Mouse (Mus musculus): ENCODE data around the gene Gm28042. TPM values are rescaled to one million over a fixed set of nuclear protein-coding genes. Genes with fewer than 3 reads are reported as not detected.

The Gm28042 gene
- 6.7 and 7.3 TPM in 2 replicates for polyA plus RNA-seq (2016; fragmentation: Nextera tagmentation; extraction: Ambion mirVana)

- Histone ChIP-seq H3K27me3 (no peaks in the 10 kb centered on the region), H3K4me2 (replicated peaks) (peak within 1 kb of the TSS; percentile 58), H3K9me3 (no peaks in the 10 kb centered on the region), H3K36me3 (peaks cover 53% of the 10 kb centered on the region), H3K4me1 (peaks cover 12% of the 10 kb centered on the region), H3K4me3 (peak within 1 kb of the TSS; percentile 86), H3K27ac (replicated peaks) (peak within 1 kb of the TSS; percentile 79), H3K9ac (replicated peaks) (peak within 1 kb of the TSS; percentile 84)
- WGBS: 6% methylated on average over 50 of the region's 50 CpGs
- peak; percentile 87 for ATAC-seq (ENCODE audit: low FRiP score, low read depth)
Measured at GRCm38 (mm10) chr2:120026984-120027949, at the start of gene Gm28042, which contains the start of gene Jmjd7. TSS of gene Gm28042 (plus strand) at chr2:120027493. TSS of gene Jmjd7 (plus strand) at chr2:120027483.

DNA sequence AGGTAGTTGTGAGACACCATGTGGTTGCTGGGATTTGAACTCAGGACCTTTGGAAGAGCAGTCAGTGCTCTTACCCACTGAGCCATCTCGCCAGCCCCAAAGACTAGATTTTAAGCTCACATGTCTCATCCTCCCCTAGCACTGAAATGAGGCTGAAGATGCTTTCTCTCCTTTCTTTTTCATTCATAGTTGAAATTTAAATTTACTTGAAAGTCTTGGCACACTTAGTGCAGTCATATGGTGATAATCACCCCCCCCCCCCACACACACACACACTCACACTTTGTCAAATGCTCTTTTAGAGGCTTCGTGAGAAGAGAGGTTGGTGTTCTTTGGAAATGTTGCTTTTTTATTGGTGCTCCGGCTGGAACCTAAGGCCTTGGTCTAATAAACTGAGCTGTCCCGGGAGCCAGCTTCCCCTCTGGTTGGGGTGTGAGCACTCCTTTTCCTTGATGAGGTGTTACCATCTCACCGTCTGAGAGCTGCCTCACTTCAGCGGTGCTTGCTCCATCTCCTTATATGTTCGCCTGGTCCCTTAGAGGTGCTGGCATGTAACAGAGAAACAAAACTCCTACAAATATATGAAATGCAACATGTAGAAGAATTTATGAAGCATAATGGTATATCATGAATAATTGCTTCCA lies 46.8 kb upstream of the Gm28042 start:
- H3K27me3 ChIP-seq: no peaks in the 10 kb centered on the region
- H3K9me3 ChIP-seq: no peaks in the 10 kb centered on the region
- H3K27ac ChIP-seq (replicated peaks): no peak overlapping the region
- peaks cover 11% of the 10 kb centered on the region; the same call in 1 of the 2 replicates for H3K4me1 ChIP-seq
- 87% methylated on average over 7 of the region's 7 CpGs for WGBS
- H3K4me2 ChIP-seq (replicated peaks): no peak overlapping the region
- peaks cover 8% of the 10 kb centered on the region; the same call in 1 of the 2 replicates for H3K36me3 ChIP-seq
- no peak overlapping the region for H3K9ac ChIP-seq (replicated peaks)
- H3K4me3 ChIP-seq: no peak overlapping the region
- ATAC-seq (ENCODE audit: low FRiP score, low read depth): no peak

DNA sequence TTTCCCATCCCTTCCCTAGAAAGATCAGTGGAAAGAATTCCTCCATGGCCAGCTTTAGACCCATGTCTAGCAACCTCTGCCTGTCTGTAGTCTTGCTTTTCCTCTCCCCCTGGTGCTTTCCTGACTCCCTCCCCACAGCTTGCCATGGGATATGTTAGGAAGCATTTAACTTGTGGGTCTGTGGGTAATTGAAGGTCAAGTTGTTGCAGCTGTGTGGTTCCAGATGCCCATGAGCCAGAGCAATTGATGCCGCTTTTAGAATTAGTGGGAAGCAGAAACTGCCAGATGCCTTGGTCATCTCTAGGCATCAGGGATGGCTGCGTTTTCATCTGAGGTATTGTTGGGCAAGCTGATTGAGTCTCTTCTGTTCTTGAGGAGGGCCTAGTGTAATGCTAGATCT lies 45.7 kb upstream of the Gm28042 start:
- 81% methylated on average over 2 of the region's 2 CpGs for WGBS
- Histone ChIP-seq H3K4me1 (peaks cover 15% of the 10 kb centered on the region; the same call in 1 of the 2 replicates), H3K4me2 (replicated peaks) (no peak overlapping the region)

GRCm38 (mm10) chr2:119985871-119986270 lies 41.4 kb upstream of the Gm28042 start:
- no peak overlapping the region for H3K4me3 ChIP-seq
- H3K9ac ChIP-seq (replicated peaks): no peak overlapping the region
- H3K9me3 ChIP-seq: no peaks in the 10 kb centered on the region
- peaks cover 8% of the 10 kb centered on the region; the same call in 1 of the 2 replicates for H3K36me3 ChIP-seq
- no peak for ATAC-seq (ENCODE audit: low FRiP score, low read depth)
- no peaks in the 10 kb centered on the region for H3K27me3 ChIP-seq
- no peak overlapping the region for H3K4me2 ChIP-seq (replicated peaks)
- H3K27ac ChIP-seq (replicated peaks): no peak overlapping the region
- 78% methylated on average over 8 of the region's 8 CpGs for WGBS
- H3K4me1 ChIP-seq: peaks cover 4% of the 10 kb centered on the region; the same call in 1 of the 2 replicates

More for the DNA sequence above, 45.7 kb upstream of the Gm28042 start:
- Histone ChIP-seq H3K27ac (replicated peaks) (no peak overlapping the region), H3K36me3 (peaks cover 8% of the 10 kb centered on the region; the same call in 1 of the 2 replicates), H3K27me3 (no peaks in the 10 kb centered on the region), H3K9me3 (no peaks in the 10 kb centered on the region), H3K9ac (replicated peaks) (no peak overlapping the region), H3K4me3 (no peak overlapping the region)
- ATAC-seq (ENCODE audit: low FRiP score, low read depth): no peak

- Histone ChIP-seq H3K4me1 (peaks cover 4% of the 10 kb centered on the region; the same call in 1 of the 2 replicates), H3K4me2 (replicated peaks) (no peak overlapping the region), H3K9me3 (no peaks in the 10 kb centered on the region), H3K27me3 (no peaks in the 10 kb centered on the region), H3K9ac (replicated peaks) (no peak overlapping the region), H3K4me3 (no peak overlapping the region), H3K27ac (replicated peaks) (no peak overlapping the region), H3K36me3 (peaks cover 8% of the 10 kb centered on the region; the same call in 1 of the 2 replicates)
- WGBS: 62% methylated on average over 6 of the region's 6 CpGs
- no peak for ATAC-seq (ENCODE audit: low FRiP score, low read depth)
Measured at GRCm38 (mm10) chr2:119986369-119986768, 40.9 kb upstream of the Gm28042 start.

DNA sequence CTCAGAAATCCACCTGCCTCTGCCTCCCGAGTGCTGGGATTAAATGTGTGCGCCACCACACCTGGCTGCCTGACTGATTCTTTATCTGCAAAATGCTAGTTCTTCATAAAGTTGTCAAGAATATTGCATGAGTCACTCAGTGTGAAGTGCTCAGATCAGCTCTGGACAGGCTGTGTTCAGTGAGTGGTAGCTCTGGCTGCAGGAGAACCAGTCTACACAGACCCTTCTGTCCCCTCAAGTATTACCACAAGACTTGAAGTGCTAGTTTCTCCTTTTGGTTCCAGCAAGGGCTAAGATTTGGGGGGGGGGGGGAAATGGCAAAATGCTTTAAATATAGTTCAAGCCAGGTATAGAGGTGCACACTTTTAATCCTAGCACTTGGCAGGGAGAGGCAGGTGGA lies 39.9 kb upstream of the Gm28042 start:
- no peak overlapping the region for H3K4me3 ChIP-seq
- peaks cover 4% of the 10 kb centered on the region; the same call in 1 of the 2 replicates for H3K4me1 ChIP-seq
- no peak overlapping the region for H3K9ac ChIP-seq (replicated peaks)
- H3K27ac ChIP-seq (replicated peaks): no peak overlapping the region
- ATAC-seq (ENCODE audit: low FRiP score, low read depth): no peak
- WGBS: 98% methylated on average over 2 of the region's 2 CpGs
- H3K36me3 ChIP-seq: peaks cover 4% of the 10 kb centered on the region; the same call in 1 of the 2 replicates
- H3K9me3 ChIP-seq: no peaks in the 10 kb centered on the region
- H3K27me3 ChIP-seq: no peaks in the 10 kb centered on the region
- H3K4me2 ChIP-seq (replicated peaks): no peak overlapping the region

DNA sequence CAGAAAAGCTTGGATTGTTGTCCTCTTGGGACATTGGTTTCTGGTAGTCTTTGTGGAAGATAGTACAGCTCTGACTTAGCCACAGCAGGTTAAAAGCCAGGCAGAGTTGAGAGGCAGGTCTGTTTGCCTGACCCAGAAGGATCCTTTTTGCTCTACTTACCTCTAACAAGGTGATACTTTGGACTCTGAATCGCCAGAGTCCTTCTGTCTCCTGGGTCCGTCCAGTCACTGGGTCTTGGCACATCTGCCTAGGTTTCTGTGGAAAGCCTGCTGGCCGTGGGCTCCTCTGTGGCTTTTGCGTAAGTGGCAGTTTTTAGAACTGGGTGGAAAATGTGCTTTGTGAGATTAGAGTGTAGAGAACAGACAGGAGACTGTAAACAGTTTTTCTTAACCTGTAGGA lies 38.3 kb upstream of the Gm28042 start:
- Histone ChIP-seq H3K9ac (replicated peaks) (no peak overlapping the region), H3K4me2 (replicated peaks) (no peak overlapping the region), H3K9me3 (no peaks in the 10 kb centered on the region), H3K4me3 (no peak overlapping the region), H3K27ac (replicated peaks) (no peak overlapping the region), H3K36me3 (no peaks in the 10 kb centered on the region), H3K4me1 (peaks cover 4% of the 10 kb centered on the region; the same call in 1 of the 2 replicates), H3K27me3 (no peaks in the 10 kb centered on the region)
- WGBS: 89% methylated on average over 4 of the region's 4 CpGs
- no peak for ATAC-seq (ENCODE audit: low FRiP score, low read depth)

- no peak overlapping the region for H3K9ac ChIP-seq (replicated peaks)
- 90% methylated on average over 6 of the region's 6 CpGs for WGBS
- ATAC-seq (ENCODE audit: low FRiP score, low read depth): no peak
- no peak overlapping the region for H3K27ac ChIP-seq (replicated peaks)
- no peak overlapping the region for H3K4me3 ChIP-seq
- no peak overlapping the region for H3K4me2 ChIP-seq (replicated peaks)
- peaks cover 4% of the 10 kb centered on the region; the same call in 1 of the 2 replicates for H3K4me1 ChIP-seq
- no peaks in the 10 kb centered on the region for H3K36me3 ChIP-seq
- H3K9me3 ChIP-seq: no peaks in the 10 kb centered on the region
- H3K27me3 ChIP-seq: no peaks in the 10 kb centered on the region
Measured at GRCm38 (mm10) chr2:119990881-119991280, 36.4 kb upstream of the Gm28042 start.

- Histone ChIP-seq H3K4me1 (no peaks in the 10 kb centered on the region), H3K9me3 (no peaks in the 10 kb centered on the region), H3K27ac (replicated peaks) (no peak overlapping the region), H3K4me2 (replicated peaks) (no peak overlapping the region), H3K4me3 (no peak overlapping the region), H3K36me3 (no peaks in the 10 kb centered on the region), H3K9ac (replicated peaks) (no peak overlapping the region), H3K27me3 (no peaks in the 10 kb centered on the region)
- ATAC-seq (ENCODE audit: low FRiP score, low read depth): no peak
- 94% methylated on average over 2 of the region's 2 CpGs for WGBS
Measured at GRCm38 (mm10) chr2:119992349-119992748, 34.9 kb upstream of the Gm28042 start.

DNA sequence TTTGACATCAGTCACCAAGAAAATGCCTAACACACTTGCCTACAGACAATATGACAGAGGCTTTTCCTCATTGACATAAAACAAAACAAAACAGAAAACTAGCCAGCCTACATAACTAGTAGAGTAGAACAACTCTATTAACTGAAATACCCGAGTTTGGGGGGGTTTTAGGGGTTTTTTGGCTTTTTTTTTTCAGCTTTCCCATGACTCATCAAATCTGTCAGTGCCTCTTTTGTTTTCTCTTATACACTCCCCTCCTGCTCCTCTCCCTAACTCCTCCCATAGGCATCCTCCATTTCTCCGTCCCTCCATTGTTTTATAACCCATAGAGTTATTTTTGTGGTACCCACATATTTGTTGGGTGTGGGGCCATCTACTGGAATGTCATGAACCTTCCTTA lies 33.8 kb upstream of the Gm28042 start:
- H3K36me3 ChIP-seq: no peaks in the 10 kb centered on the region
- no peak for ATAC-seq (ENCODE audit: low FRiP score, low read depth)
- WGBS: 58% methylated on average over 2 of the region's 2 CpGs
- H3K9ac ChIP-seq (replicated peaks): no peak overlapping the region
- H3K4me1 ChIP-seq: no peaks in the 10 kb centered on the region
- no peaks in the 10 kb centered on the region for H3K27me3 ChIP-seq
- no peaks in the 10 kb centered on the region for H3K9me3 ChIP-seq
- no peak overlapping the region for H3K4me2 ChIP-seq (replicated peaks)
- H3K27ac ChIP-seq (replicated peaks): no peak overlapping the region
- no peak overlapping the region for H3K4me3 ChIP-seq

GRCm38 (mm10) chr2:119994839-119995238 lies 32.5 kb upstream of the Gm28042 start:
- no peaks in the 10 kb centered on the region for H3K4me1 ChIP-seq
- H3K4me3 ChIP-seq: no peak overlapping the region
- H3K9ac ChIP-seq (replicated peaks): no peak overlapping the region
- 90% methylated on average over 6 of the region's 6 CpGs for WGBS
- no peaks in the 10 kb centered on the region for H3K36me3 ChIP-seq
- no peaks in the 10 kb centered on the region for H3K9me3 ChIP-seq
- no peaks in the 10 kb centered on the region for H3K27me3 ChIP-seq
- H3K27ac ChIP-seq (replicated peaks): no peak overlapping the region
- no peak for ATAC-seq (ENCODE audit: low FRiP score, low read depth)
- no peak overlapping the region for H3K4me2 ChIP-seq (replicated peaks)

All from midbrain, embryonic 12.5 days (tissue).